Mouse (Mus musculus): ENCODE data around the gene Madd.
A peak's percentile ranks its signal among the peaks of the same experiment; 100 is the strongest.

The Madd gene

GRCm38 (mm10) chr2:91175490-91175889 is 8.1 kb downstream of the Madd start:
- DNase-seq (ENCODE audit: low spot score) = no peak

DNA sequence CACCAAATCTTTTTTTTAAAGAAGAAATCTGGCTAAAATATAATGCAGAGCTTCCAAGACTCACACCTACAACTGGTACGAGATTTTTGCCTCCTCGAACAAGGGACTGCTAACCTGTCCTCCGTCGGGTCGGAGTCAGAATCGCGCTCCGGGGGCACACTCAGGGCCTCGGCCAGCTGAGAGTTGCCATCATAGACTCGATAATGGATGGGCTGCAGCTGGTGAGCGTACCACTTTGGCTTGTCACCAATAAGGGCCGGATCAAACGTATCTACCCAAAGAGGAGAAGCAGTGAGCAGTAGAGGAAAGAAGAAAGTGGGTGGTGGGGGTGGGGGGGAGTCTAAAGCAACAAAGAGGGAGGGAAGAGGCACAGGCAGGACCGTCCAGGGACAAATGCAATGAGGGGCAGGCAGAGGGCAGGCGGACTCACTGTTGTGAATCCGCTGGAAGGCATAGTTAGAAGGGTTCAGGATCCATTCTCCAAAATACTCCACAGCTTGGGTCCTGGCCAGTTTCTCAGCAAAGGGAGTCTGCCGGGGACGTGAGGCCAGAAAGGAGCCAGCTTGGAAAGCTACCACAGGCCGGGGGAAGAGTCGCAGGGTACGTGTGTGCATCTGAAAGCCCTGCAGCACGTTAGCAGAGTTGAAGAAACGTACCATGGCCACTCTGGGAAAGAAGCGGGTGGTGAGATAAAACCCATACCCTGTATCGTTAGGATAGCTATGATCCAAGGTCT is 13.9 kb downstream of the Madd start:
- no peak for DNase-seq (ENCODE audit: low spot score)

DNA sequence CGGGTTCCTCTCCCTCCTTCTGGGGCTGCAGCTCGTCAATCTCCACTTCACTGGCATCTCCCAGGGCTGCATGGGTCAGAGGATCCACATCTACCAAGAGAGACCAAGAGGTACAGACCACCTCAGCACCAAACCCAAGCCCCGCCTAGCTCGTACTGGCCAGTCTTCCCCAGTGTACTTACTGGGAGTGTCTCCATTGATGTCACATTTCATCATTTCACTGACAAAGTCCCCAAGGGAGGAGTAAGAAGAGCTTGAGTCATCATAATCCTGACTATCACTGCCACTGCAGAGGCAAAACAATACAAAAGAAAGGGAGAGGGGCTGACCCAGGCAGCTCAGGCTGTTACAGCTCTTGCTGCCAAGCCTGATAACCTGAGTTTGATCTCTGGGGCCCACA is 16.0 kb downstream of the Madd start:
- DNase-seq (ENCODE audit: low spot score) = no peak

GRCm38 (mm10) chr2:91164991-91165390 is 18.6 kb downstream of the Madd start:
- DNase-seq (ENCODE audit: low spot score) = no peak

DNA sequence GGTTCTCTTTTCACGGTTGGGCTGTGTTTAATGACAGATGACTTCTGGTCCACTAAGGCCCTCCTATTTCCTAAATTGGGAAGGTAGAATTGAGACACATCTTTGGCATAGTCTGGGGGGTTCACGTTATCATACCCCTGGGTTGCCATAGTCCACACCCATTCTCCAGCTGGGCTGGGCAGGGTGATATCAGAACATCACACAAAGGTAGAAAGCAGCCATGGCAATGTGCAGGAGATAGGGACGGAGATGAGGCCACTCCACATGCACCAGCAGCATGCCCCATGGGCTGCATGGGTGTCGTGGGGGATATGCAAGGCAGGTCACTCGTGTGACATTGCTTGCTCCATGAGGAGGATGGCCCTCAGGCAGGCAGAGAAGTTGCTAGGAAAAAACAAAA is 20.1 kb downstream of the Madd start:
- DNase-seq (ENCODE audit: low spot score) = no peak

GRCm38 (mm10) chr2:91162952-91163351 is 20.7 kb downstream of the Madd start:
- DNase-seq (ENCODE audit: low spot score) = no peak

GRCm38 (mm10) chr2:91160591-91160990 is 23.0 kb downstream of the Madd start:
- DNase-seq (ENCODE audit: low spot score) = no peak

GRCm38 (mm10) chr2:91157002-91157752 is 26.5 kb downstream of the Madd start:
- no peak for DNase-seq (ENCODE audit: low spot score)

- no peak for DNase-seq (ENCODE audit: low spot score)
These were observed 29.5 kb downstream of the Madd start for GRCm38 (mm10) chr2:91154091-91154490.

DNA sequence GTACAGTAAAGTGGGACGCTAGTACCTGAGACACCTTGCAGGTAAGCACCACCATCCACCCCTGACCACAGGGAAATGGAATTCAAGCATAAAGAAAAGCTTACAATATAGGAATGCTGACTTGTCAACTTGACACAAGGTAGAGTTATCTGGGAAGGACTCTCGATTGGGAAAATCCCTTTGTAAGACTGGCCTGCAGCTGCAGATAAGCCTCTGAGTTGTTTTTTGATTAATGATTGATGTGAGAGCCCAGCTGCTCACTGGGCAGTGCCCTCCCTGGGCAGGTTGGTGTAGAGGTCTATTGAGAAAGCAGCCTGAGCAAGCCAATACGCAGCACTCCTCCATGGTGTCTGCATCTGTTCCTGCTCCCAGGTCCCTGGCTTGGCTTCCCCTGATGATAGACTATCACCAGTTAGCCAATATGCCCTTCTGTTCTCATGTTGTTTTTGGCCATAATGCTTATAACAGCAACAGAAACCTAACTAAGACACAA is 30.7 kb downstream of the Madd start:
- DNase-seq (ENCODE audit: low spot score) = no peak

- DNase-seq (ENCODE audit: low spot score) = no peak
These were observed 32.3 kb downstream of the Madd start for GRCm38 (mm10) chr2:91151331-91151730.

DNA sequence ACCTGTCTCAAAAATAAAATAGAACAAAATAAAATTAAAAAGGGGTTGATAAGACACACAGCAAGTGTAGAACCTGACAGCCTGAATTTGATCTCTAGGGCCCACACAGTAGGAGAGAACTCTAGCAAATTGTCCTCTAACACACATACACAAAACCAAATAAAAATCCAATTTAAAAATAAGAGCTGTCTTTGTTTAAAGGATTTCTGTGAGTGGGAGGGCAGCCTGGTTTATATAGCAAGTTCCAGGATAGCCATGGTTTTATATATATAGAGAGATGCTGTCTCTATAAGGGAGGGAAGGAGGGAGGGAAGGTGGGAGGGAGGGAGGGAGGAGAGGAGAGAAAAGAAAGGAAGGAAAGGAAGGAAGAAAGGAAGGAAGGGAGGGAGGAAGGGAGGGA is 35.5 kb downstream of the Madd start:
- DNase-seq (ENCODE audit: low spot score) = no peak

GRCm38 (mm10) chr2:91143401-91143800 is 40.2 kb downstream of the Madd start:
- DNase-seq (ENCODE audit: low spot score) = no peak

DNA sequence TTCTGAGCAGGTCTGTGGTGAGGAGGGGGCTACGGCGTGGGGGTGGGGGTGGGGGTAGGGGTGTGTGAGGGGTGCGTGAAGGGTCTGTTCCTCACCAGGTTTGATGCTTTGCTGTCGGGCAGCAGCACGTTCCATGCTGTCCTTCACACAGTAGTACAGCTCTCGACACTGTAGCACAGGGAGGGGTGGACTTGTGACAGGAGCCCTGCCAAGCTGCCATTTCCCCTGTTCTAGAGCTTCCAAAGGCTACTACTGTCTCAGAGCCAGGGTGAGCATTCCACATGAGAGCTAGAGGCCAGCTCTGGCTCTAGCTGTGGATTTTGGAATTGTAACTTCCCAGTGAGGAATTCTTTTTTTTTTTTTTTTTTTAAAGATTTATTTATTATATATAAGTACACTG is 40.7 kb downstream of the Madd start:
- no peak for DNase-seq (ENCODE audit: low spot score)

DNA sequence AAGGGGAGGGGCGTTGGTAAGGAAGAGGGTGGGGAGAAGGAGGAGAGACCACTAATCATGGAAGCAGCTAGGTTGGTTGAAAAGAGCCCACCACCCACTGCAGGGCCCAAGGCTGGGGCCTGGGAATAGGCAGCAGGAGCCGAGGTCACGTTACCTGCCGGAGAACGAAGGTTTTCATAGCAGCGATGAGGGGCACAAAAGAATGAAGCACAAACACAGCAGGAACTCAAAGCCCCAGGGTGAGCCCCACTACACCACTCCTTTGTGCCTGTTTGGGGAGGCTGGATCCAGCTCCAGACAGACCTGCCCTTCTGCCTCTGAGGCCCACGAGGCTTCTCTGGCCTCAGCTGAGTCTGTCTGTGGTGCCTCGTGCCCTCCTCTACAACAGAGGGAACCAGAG is 43.9 kb downstream of the Madd start:
- no peak for DNase-seq (ENCODE audit: low spot score)

DNA sequence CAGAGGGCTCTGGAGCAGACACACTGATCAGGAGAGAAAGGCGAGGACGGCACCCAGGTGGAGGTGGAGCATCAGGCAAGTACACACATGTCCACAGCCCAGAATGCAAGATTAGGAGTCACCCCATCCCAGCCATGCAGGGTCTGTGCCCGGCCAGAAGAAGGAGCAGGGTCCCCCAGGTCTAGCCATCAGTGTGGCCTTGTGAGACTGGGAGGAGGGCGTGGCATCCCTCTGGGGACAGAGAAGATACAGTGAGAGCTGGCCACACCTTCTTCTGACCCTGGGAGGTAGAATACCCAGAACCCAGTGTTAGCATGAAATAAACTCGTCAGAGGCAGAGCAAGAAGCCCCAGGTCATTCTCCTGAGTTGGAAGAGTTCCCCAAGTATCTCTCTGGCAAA is 44.3 kb downstream of the Madd start:
- DNase-seq (ENCODE audit: low spot score) = no peak

DNA sequence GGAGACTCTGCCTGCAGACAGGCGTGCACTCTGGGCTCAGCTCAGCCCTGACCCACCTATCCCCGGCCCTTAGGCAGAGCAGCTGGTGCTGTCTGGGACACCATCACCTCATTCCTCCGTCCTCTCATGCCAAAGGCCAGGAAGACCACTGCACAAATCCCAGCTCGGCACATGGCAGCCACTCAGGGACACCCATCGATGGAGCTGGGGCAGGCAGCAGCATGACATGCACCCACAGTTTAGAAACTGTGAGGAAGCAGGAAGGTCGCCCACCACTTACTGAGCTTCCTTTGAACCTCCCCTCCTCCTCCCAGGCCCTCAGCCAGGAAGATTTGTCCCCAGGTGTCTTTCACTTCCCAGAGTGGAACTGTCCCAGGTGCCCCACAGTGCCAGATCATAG is 46.2 kb downstream of the Madd start:
- no peak for DNase-seq (ENCODE audit: low spot score)

- DNase-seq (ENCODE audit: low spot score) = no peak
These were observed 46.9 kb downstream of the Madd start for GRCm38 (mm10) chr2:91136513-91137412.

- no peak for DNase-seq (ENCODE audit: low spot score)
These were observed 51.6 kb downstream of the Madd start for GRCm38 (mm10) chr2:91132035-91132434.

GRCm38 (mm10) chr2:91131251-91131650 is 52.4 kb downstream of the Madd start:
- DNase-seq (ENCODE audit: low spot score) = no peak

- peak; percentile 81 for DNase-seq (ENCODE audit: low spot score)
These were observed 53.5 kb downstream of the Madd start for GRCm38 (mm10) chr2:91130126-91130525.

DNA sequence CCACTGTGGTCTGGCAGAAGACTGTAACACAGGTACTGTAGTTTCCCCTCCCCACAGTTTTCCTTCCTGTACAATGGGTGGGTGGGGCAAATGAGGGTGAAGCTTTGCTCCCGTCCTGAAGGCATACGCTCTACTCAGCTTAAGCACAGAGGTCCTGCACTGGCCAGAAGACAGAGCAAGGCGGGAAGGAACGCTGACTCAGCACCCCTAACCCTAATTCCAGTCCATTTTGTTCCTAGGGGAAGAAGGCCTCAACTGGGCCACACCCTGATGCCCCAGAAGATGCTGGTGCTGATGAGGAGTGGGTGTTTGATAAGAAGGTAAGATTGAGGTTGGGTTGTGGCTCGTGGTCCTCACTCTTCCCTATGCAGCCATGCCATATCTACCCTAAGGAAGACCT is 54.9 kb downstream of the Madd start:
- no peak for DNase-seq (ENCODE audit: low spot score)

Measured in ovary, adult 18-20 months (tissue).